Mouse (Mus musculus): ENCODE measurements around the gene Ivd. TPM values are rescaled to one million over a fixed set of nuclear protein-coding genes. Genes with fewer than 3 reads are reported as not detected.

Gene Ivd
- polyA plus RNA-seq, 1 experiment: 63.4 TPM

DNA sequence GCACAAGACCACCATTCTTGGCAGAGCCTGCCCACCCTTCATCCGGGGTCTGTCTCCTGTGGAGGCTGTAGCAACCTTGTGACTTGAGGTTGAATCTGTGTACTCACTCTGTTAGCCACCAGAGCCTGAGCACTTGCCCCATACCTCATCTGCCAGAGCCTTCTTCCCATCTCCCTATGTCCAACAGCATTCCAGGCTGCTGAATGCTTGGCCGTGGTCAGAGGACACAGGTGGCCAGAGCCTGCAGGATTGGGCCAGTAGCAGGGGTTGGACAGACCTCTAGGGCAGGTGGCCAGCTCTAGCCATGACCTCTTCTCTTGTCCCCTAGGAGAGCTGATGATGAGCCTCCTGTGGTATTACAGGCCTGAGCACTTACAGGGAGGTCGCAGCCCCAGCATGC lies 58.7 kb downstream of the Ivd start:
- H3K4me1 ChIP-seq (ENCODE audit: control insufficient read depth, insufficient read depth, low read length): peaks cover 15% of the 10 kb centered on the region
- no peak overlapping the region for H3K4me3 ChIP-seq (ENCODE audit: insufficient read depth, low read length)
- TF ChIP-seq CTCF (IDR thresholded peaks at IDR 0.05; ENCODE audit: low read depth, low read length): no peak
- TF ChIP-seq POLR2A (IDR thresholded peaks at IDR 0.05; ENCODE audit: borderline replicate concordance, low read depth, low read length): no peak
- H3K27ac ChIP-seq (ENCODE audit: insufficient read depth, low read depth, low read length): no peak overlapping the region

DNA sequence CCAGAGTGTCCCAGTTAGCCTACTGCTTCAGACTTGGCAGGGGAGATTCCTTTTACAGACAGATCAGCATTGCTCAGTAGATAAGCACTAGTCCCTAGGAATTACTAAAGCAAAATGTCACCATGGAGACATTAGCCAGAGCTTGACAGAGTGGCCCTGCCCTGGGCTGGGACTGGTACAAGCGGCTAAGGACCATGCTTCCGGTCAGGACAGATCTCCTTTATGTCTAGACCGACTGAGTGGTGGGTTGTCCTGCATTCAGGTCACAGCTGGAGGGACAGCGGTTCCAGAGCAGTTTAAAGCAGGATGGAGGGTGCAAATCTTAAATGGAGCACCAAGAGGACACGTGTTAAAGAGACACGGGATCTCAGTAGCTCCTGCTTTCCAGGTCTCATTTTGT lies 64.2 kb downstream of the Ivd start:
- H3K4me1 ChIP-seq (ENCODE audit: control insufficient read depth, insufficient read depth, low read length): peaks cover 23% of the 10 kb centered on the region
- no peak overlapping the region for H3K27ac ChIP-seq (ENCODE audit: insufficient read depth, low read depth, low read length)
- peak overlapping the region; percentile 46 for H3K4me3 ChIP-seq (ENCODE audit: insufficient read depth, low read length)
- TF ChIP-seq CTCF (IDR thresholded peaks at IDR 0.05; ENCODE audit: low read depth, low read length) (no peak), POLR2A (IDR thresholded peaks at IDR 0.05; ENCODE audit: borderline replicate concordance, low read depth, low read length) (no peak)

DNA sequence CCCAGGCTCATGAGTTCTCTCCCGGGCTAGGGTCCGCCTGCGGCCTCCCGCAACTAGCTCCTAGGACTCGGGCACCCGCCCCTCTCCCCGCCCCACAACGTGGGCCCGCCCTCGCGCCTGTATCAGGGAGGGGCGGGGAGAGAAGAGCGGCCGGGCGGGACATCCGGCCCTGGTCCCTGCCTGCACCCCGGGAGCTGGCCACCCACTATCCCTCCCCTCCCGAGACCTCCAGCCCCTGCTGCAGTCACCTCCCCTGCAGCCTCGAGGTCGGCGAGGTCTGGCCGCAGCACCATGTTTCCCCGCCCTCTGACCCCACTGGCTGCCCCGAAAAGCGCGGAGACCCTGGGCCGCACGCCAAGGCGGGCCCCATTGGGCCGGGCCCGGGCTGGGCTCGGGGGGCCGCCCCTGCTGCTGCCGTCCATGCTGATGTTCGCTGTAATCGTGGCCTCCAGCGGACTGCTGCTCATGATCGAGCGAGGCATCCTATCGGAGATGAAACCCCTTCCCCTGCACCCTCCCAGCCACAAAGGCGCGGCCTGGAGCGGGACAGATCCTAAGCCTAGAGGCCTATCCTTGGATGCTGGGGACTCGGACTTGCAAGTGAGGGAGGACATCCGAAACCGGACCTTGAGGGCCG lies 64.7 kb downstream of the Ivd start, which contains the start of gene Chst14:
TSS of gene Chst14 (plus strand) at position 136 of the 637 bp plus-strand sequence.
- no peak for TF ChIP-seq CTCF (IDR thresholded peaks at IDR 0.05; ENCODE audit: low read depth, low read length)
- no peak for TF ChIP-seq POLR2A (IDR thresholded peaks at IDR 0.05; ENCODE audit: borderline replicate concordance, low read depth, low read length)
- H3K4me1 ChIP-seq (ENCODE audit: control insufficient read depth, insufficient read depth, low read length): peaks cover 23% of the 10 kb centered on the region
- peak within 1 kb of the TSS; percentile 84 for H3K4me3 ChIP-seq (ENCODE audit: insufficient read depth, low read length)
- H3K27ac ChIP-seq (ENCODE audit: insufficient read depth, low read depth, low read length): peak within 1 kb of the TSS; percentile 9; the same call in 1 of the 2 replicates

DNA sequence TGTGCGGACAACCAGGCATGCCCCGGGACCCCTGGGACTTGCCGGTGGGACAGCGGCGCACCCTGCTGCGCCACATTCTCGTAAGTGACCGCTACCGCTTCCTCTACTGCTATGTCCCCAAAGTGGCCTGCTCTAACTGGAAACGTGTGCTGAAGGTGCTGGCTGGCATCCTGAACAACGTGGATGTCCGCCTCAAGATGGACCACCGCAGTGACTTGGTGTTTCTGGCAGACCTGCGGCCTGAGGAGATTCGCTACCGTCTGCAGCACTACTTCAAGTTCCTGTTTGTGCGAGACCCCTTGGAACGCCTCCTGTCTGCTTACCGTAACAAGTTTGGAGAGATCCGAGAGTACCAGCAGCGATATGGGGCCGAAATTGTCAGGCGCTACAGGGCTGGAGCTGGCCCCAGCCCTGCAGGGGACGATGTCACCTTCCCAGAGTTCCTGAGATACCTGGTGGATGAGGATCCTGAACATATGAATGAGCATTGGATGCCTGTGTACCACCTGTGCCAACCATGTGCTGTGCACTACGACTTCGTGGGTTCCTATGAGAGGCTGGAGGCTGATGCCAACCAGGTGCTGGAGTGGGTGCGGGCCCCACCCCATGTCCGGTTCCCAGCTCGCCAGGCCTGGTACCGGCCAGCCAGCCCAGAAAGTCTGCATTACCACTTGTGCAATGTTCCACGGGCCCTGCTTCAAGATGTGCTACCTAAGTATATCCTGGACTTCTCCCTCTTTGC lies 65.4 kb downstream of the Ivd start:
- peaks cover 21% of the 10 kb centered on the region for H3K4me1 ChIP-seq (ENCODE audit: control insufficient read depth, insufficient read depth, low read length)
- no peak overlapping the region for H3K27ac ChIP-seq (ENCODE audit: insufficient read depth, low read depth, low read length)
- H3K4me3 ChIP-seq (ENCODE audit: insufficient read depth, low read length): peak overlapping the region; percentile 84
- TF ChIP-seq POLR2A (IDR thresholded peaks at IDR 0.05; ENCODE audit: borderline replicate concordance, low read depth, low read length) (no peak), CTCF (IDR thresholded peaks at IDR 0.05; ENCODE audit: low read depth, low read length) (no peak)

Other genes starting within 250 kb of the Ivd start
- not detected in 2 replicates for gene Pak6, start 198.7 kb upstream of the Ivd start, polyA plus RNA-seq (2012; ENCODE audit: insufficient read depth, insufficient read length, missing spikeins)
- not detected in 2 replicates for gene Ankrd63, start 158.0 kb upstream of the Ivd start, polyA plus RNA-seq (2012; ENCODE audit: insufficient read depth, insufficient read length, missing spikeins)
- 41.1 and 53.8 TPM in 2 replicates for gene Plcb2, start 133.5 kb upstream of the Ivd start, polyA plus RNA-seq (2012; ENCODE audit: insufficient read depth, insufficient read length, missing spikeins)
- 11.3 and 11.6 TPM in 2 replicates for gene Inafm2, start 116.2 kb upstream of the Ivd start, polyA plus RNA-seq (2012; ENCODE audit: insufficient read depth, insufficient read length, missing spikeins)
- 0.23 TPM in 1 of 2 replicates, not detected in the other for gene Ccdc9b, start 99.3 kb upstream of the Ivd start, polyA plus RNA-seq (2012; ENCODE audit: insufficient read depth, insufficient read length, missing spikeins)
- not detected in 2 replicates for gene Phgr1, start 89.2 kb upstream of the Ivd start, polyA plus RNA-seq (2012; ENCODE audit: insufficient read depth, insufficient read length, missing spikeins)
- not detected in 2 replicates for gene Disp2, start 82.2 kb upstream of the Ivd start, polyA plus RNA-seq (2012; ENCODE audit: insufficient read depth, insufficient read length, missing spikeins)
- gene Knstrn, start 48.0 kb upstream of the Ivd start, polyA plus RNA-seq (2012; ENCODE audit: insufficient read depth, insufficient read length, missing spikeins): 70.1 and 78.3 TPM in 2 replicates
- gene Bahd1, start 38.4 kb downstream of the Ivd start, polyA plus RNA-seq (2012; ENCODE audit: insufficient read depth, insufficient read length, missing spikeins): 22.3 and 28.2 TPM in 2 replicates
- 20.4 and 21.3 TPM in 2 replicates for gene Chst14, start 64.5 kb downstream of the Ivd start, polyA plus RNA-seq (2012; ENCODE audit: insufficient read depth, insufficient read length, missing spikeins)
- gene Ccdc32, start 167.4 kb downstream of the Ivd start, polyA plus RNA-seq (2012; ENCODE audit: insufficient read depth, insufficient read length, missing spikeins): 20.9 and 21.5 TPM in 2 replicates
- 1.9 and 2.5 TPM in 2 replicates for gene Rpusd2, start 172.8 kb downstream of the Ivd start, polyA plus RNA-seq (2012; ENCODE audit: insufficient read depth, insufficient read length, missing spikeins)
- gene Knl1, start 185.2 kb downstream of the Ivd start, polyA plus RNA-seq (2012; ENCODE audit: insufficient read depth, insufficient read length, missing spikeins): 11.8 and 17.6 TPM in 2 replicates

Data from bone marrow macrophage, adult 2 months (primary cell).